Mouse (Mus musculus): Measurements from ENCODE around the gene Emb.
A peak's percentile ranks its signal among the peaks of the same experiment; 100 is the strongest.
"Not testable (repeated sequence)": the region's sequence is repeated elsewhere in the genome, so short reads cannot be mapped to it uniquely, and the experiment has no call there.

The Emb gene

DNA sequence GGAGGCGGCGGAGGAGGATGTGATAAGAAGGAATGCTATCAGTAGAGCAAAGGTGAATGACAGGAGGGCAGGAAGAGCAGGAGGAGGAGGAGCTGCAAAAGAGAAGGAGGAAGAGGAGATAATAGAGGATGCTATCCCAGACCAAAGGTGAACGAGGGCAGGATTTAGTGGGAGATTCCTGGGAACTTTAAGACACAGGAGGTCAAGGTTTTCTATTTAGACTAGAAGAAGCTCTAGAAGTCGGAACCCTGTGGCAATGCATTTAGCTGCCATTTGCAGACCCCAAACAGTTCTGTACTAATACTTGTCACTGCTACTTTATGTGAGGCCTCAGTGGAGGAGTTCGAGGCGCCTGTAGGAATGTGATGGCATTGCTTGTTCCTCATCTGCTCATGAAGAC lies at the start of gene Emb:
Gene Emb (plus strand): TSS at position 301 of the 400 bp plus-strand sequence.
- no peak for DNase-seq (ENCODE audit: low spot score)

- no peak for DNase-seq (ENCODE audit: low spot score)
These were observed 44.4 kb upstream of the Emb start for GRCm38 (mm10) chr13:117163906-117164305.

GRCm38 (mm10) chr13:117165071-117165470 lies 43.3 kb upstream of the Emb start:
- DNase-seq (ENCODE audit: low spot score), result no peak

GRCm38 (mm10) chr13:117180912-117181311 lies 27.4 kb upstream of the Emb start:
- DNase-seq (ENCODE audit: low spot score), result not testable (repeated sequence)

DNA sequence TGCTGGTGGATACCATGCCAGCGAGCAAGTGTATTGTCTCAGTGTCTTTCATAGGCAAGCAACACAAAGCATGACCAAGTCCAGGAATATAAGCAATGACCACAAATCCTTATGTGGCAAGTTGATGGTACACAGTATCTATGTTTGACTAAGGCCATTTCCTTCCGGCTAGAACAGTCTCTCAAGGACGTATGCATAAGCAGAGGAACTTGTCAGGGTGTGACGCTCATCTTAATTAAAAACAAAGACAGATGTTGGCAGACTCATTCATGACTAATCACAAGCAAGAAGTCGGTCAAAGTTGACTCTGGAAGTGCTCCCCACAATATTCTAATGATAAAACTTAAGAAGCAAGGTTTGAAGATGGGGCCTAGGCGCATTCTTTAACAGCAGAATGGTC lies 25.0 kb upstream of the Emb start:
- DNase-seq (ENCODE audit: low spot score), result no peak

- no peak for DNase-seq (ENCODE audit: low spot score)
These were observed 23.0 kb upstream of the Emb start for GRCm38 (mm10) chr13:117185329-117185728.

DNA sequence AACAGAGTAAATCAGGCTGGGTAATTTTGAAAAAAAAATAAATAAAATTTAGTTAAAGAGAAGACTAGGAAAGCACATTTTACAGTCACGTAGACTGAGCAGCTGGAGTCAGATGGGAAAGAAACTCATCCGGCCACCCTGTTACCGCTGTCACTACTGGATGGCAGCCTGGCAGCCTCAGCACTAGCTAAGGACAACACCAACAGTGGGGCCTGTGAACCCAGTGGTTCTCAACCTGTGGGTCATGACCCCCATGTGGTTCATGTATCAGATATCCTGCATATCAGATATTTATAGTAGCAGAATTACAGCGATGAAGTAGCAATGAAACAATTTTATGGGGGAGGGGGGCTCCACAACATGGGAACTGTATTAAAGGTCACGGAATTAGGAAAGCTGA lies 16.2 kb upstream of the Emb start:
- no peak for DNase-seq (ENCODE audit: low spot score)

GRCm38 (mm10) chr13:117193422-117193983 lies 14.8 kb upstream of the Emb start:
- no peak for DNase-seq (ENCODE audit: low spot score)

DNA sequence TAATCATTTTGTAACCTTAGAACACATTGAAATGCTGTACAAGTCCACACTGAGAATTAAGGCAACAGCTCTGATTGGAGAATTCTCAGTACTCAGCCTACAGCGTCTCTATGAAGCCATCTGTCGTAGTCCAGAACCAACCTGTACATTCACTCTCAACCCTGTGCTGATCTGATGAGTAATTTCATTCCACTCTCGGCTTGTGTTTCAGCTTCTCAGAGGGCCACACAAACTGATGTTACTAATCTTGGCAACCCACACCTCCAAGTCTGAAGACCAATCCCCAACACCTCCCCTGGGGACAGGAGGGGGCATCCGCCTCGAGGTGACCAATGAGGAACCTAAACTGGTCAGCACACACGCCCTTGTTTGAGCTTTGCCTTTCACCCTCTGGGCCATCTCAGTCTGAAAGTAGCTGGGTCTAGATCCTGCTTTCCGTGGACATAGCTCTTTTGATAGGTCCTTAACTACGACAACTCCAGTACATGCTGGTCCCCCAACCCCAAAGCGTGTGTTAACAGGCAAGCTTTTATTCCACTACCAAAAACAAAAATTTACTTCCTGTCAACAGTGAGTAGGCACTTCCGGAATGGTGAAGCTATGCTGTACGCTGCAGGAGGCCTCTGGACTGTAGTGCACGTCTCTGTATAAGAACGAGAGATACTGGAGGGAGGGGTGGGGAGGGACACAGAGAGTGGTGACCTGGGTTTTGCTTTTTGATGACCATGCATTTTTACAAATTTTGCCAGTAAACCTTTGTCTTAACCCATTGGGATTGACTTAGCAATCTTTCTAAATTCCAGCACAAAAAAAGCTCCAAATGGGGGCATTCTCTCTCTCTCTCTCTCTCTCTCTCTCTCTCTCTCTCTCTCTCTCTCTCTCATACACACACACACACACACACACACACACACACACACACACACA lies 12.5 kb upstream of the Emb start:
- no peak for DNase-seq (ENCODE audit: low spot score)

DNA sequence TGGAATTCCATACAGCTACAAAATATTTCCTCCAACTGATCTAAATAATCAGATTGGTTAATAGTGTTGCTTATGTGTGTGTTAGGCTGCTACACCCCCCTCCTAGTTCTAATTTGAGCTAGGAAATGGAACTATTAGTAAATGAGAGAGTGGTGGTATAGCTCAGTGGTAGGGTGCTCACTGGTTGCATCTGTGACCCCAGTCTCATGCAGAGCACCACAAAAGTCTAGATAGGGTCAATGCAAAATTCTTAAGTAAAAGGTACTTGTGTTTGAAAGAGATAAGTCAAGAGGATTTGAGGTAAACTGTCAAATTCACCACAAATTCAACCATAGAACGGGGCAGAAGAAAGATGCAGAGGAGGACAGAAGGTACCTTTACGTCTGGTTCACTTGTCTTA lies 10.7 kb upstream of the Emb start:
- no peak for DNase-seq (ENCODE audit: low spot score)

DNA sequence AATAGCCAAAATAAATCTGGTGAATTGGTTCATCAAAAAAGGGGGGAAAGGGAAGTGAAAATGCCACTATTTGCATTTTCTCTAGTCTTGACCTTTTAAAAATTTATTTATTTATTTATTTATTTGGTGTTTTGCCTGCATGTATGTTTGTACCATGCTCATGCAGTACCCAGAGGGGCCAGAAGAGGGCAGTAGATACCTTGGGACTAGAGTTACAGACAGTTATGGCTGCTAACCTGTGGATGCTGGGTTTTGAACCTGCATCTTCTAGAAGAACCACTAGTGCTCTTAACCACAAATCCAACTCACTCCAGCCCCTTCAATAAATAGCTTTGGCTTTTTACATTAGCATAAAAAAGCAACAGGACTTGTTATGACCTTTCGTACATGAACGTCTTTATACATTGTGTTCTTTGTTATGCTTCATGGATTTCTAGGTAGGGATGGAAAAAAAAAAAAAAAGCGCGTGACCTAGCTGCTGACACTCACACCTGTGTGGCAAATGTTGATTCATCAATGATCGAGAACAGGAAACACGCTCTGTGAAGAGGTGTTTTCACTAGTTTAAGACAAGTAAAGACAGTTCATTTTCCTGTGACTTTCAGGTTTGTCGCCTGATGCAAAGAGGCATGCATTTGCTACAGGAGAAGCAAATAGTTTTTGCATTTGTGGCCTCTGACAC lies 9.8 kb upstream of the Emb start:
- DNase-seq (ENCODE audit: low spot score), result peak; percentile 80

GRCm38 (mm10) chr13:117202755-117203471 lies 5.4 kb upstream of the Emb start:
- DNase-seq (ENCODE audit: low spot score), result peak; percentile 70

GRCm38 (mm10) chr13:117204685-117205084 lies 3.7 kb upstream of the Emb start:
- DNase-seq (ENCODE audit: low spot score), result no peak

DNA sequence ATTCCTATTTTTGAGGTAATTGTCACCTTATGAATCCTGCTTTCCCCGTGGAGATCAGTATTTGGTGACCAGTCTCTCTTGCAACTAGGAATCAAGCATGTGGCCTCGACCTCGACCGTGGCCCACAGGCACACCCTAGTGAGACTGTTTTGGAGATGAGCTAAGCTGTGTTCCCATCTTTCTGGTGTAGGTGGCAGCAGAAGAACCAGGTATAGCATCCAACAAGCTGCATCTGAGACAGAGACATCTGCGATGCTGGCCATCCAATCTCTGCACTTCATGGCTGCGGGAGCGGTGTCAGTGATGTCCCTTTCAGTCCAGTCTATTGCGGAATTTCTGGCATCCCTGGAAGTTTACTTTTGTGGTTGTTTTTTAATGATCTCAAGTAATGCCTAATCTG lies 2.3 kb upstream of the Emb start:
- no peak for DNase-seq (ENCODE audit: low spot score)

GRCm38 (mm10) chr13:117211386-117211875 lies 3.1 kb downstream of the Emb start:
- DNase-seq (ENCODE audit: low spot score), result no peak

- DNase-seq (ENCODE audit: low spot score), result peak; percentile 60
These were observed 7.1 kb downstream of the Emb start for GRCm38 (mm10) chr13:117215481-117215880.

GRCm38 (mm10) chr13:117216126-117216525 lies 7.8 kb downstream of the Emb start:
- DNase-seq (ENCODE audit: low spot score), result peak; percentile 67

DNA sequence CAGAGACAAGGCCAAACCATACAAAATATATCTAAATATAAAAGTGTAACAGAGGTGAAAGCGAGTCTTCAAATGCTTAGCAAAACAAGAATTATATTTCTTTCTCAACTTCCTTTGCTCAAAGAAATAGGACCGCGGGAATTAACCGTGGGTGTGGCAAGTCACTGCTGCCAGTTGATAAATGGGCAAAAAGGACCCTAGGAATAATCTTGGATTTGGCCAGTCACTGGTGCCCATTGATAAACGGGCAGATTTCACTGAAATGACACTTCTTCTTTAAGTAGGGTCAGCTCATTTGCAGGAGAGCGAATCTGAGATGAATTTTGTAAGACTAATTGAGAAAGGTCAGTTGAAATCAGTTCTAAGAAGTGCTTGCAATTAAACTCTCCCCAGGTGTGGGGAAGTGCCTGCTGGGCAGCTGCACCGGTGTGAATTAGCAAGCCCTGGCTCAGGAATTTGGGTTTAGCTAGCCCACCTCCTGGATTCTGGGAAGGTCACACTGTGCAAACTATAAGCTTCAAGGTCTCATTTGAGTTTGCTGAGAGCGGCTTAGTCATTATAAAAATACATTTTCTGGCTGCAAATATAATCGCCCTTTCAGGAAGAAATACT lies 8.5 kb downstream of the Emb start:
- no peak for DNase-seq (ENCODE audit: low spot score)

DNA sequence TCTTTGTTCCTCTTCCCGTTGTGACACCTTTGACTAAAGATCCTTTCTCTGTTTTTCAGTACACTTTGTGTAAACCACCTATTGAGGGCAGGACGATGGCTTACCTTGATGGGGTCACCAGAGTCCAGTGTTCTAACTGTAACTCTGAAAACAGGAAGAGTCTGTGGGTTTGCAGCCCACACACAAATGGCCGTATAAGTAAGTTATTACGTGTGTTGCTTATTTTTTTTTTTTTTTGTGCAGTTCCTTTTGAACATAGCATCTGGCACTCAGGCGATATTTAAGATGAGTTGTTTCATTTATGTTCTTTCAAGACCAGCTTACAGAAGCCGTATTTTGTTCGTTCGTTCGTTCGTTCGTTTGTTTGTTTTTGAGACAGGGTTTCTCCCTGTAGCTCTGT lies 9.3 kb downstream of the Emb start:
- no peak for DNase-seq (ENCODE audit: low spot score)

DNA sequence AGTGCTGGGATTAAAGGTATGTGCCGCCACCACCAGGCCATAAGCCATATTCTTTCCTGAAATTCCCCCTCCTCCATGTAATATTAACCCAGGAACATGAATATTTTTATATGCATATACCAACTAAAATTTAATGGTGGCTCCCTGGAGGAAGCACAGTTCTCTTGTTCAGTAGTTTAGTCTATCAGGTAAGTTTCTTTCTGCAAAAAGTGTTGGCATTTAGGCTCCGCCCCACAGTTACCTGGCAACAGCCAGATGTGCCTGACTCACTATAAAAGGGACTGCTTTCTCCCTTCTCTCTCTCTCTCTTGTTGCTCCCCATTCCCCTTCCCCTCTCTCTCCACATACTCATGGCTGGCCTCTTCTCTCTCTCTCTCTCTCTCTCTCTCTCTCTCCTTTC lies 9.8 kb downstream of the Emb start:
- no peak for DNase-seq (ENCODE audit: low spot score)

GRCm38 (mm10) chr13:117219871-117220500 lies 11.7 kb downstream of the Emb start:
- DNase-seq (ENCODE audit: low spot score), result peak; percentile 57

Measured in retina, embryonic 14.5 days (tissue).